Mouse (Mus musculus) liver, embryonic 15.5 days (tissue): Measurements from ENCODE around the gene Plau. TPM values are rescaled to one million over a fixed set of nuclear protein-coding genes. Genes with fewer than 3 reads are reported as not detected.

ENCODE experiments used
- polyA plus RNA-seq: library from polyadenylated mRNA; unstranded; fragments of >200 nt; fragmentation: Nextera tagmentation; extraction: Ambion mirVana; gene quantifications from 2 replicates; pipeline ENCODE4 v1.2.1, GENCODE M21; 2015

Gene Plau
- polyA plus RNA-seq, 1 experiment from 2014 or later, result 0.76 TPM

Other genes starting within 250 kb of the Plau start
- 0.77 and 0.78 TPM in 2 replicates for gene Usp54, start 195.6 kb upstream of the Plau start, polyA plus RNA-seq
- 2.8 and 4.4 TPM in 2 replicates for gene Myoz1, start 180.1 kb upstream of the Plau start, polyA plus RNA-seq
- 0.68 and 1.3 TPM in 2 replicates for gene Synpo2l, start 168.3 kb upstream of the Plau start, polyA plus RNA-seq
- gene Sec24c, start 162.4 kb upstream of the Plau start, polyA plus RNA-seq, result 35.3 and 40.6 TPM in 2 replicates
- 6.3 and 7.3 TPM in 2 replicates for gene Fut11, start 141.7 kb upstream of the Plau start, polyA plus RNA-seq
- 70.8 and 89.3 TPM in 2 replicates for gene Chchd1, start 133.7 kb upstream of the Plau start, polyA plus RNA-seq
- 5.0 and 5.8 TPM in 2 replicates for gene Zswim8, start 129.1 kb upstream of the Plau start, polyA plus RNA-seq
- 16.3 and 17.5 TPM in 2 replicates for gene Ndst2, start 102.1 kb upstream of the Plau start, polyA plus RNA-seq
- 5.6 and 5.7 TPM in 2 replicates for gene Camk2g, start 42.6 kb upstream of the Plau start, polyA plus RNA-seq
- 17.0 and 18.0 TPM in 2 replicates for gene Vcl, start 92.7 kb downstream of the Plau start, polyA plus RNA-seq
- 29.0 and 30.2 TPM in 2 replicates for gene Ap3m1, start 215.8 kb downstream of the Plau start, polyA plus RNA-seq
- 197 and 203 TPM in 2 replicates for gene Adk, start 215.9 kb downstream of the Plau start, polyA plus RNA-seq